Comparison of ENCODE assay signal across 11 mouse cellular contexts in genomic region chr13:54257580-54258223, GRCm38 (mm10).
A peak's percentile ranks its signal among the peaks of the same experiment; 100 is the strongest.
DNase-seq lines count a peak whose midpoint lies in the region; TF ChIP-seq lines count a peak whose summit lies in the region.
"Had no signal": no experiment of that assay in that cellular context is flagged by ENCODE, and none has a peak within 500 bp of the region (broad histone marks: within the 10 kb centered on the region; RNA-seq: fewer than 3 reads in every experiment).

No protein-coding gene starts in this region.

- TF ChIP-seq CTCF in brain, embryonic 14.5 days (IDR thresholded peaks at IDR 0.05; ENCODE audit: borderline replicate concordance, extremely low read depth, insufficient read depth, insufficient read length), result no peak
- TF ChIP-seq CTCF in left cerebral cortex, adult 2 months (IDR thresholded peaks at IDR 0.05), result no peak

- DNase-seq in layer of hippocampus, adult 18-20 months (ENCODE audit: low spot score in 2 of 2), result peak; percentile 36 to 73
- no peak for DNase-seq in layer of hippocampus, adult 11-12 months (ENCODE audit: low spot score)
- peak; percentile 59 for DNase-seq in brain, embryonic 14.5 days (ENCODE audit: low read depth)
- peak; percentile 61 to 68 for DNase-seq in left cerebral cortex, adult 2 months (ENCODE audit: extremely low spot score in 1 of 2, low spot score in 2 of 2)
- peak; percentile 47 for DNase-seq in retina, embryonic 14.5 days (ENCODE audit: low spot score)
- no peak for DNase-seq in heart, postnatal 4 days
- DNase-seq in T-cell, adult 2 months (ENCODE audit: low spot score), result no peak
- DNase-seq: adrenal gland, postnatal 36 days; cerebellum, adult 11-12 months; liver, postnatal 0 days had no signal

- no peak for TF ChIP-seq POLR2A in brain, embryonic 14.5 days (IDR thresholded peaks at IDR 0.05; ENCODE audit: borderline replicate concordance, extremely low read depth, insufficient read depth, insufficient read length, poor library complexity, severe bottlenecking)

- intact Hi-C loops in left cerebral cortex, adult 2 months (cut with DNase I), result no loop called here

- peak overlapping the region; percentile 79 for H3K27ac ChIP-seq in left cerebral cortex, adult 2 months
- H3K27ac ChIP-seq: embryonic facial prominence, embryonic 13.5 days had no signal

- H3K4me3 ChIP-seq in left cerebral cortex, adult 2 months, result no peak overlapping the region
- H3K4me3 ChIP-seq: embryonic facial prominence, embryonic 13.5 days had no signal

Comparison
In these comparisons a context has a peak if more than half of its experiments do, and no peak if none do; other contexts are left out.
1. DNase-seq: peak in layer of hippocampus, adult 18-20 months (2 of 2), brain, embryonic 14.5 days (single experiment), left cerebral cortex, adult 2 months (2 of 2) and retina, embryonic 14.5 days (single experiment); none in layer of hippocampus, adult 11-12 months (single experiment), heart, postnatal 4 days (single experiment) and T-cell, adult 2 months (single experiment).